ENCODE assay signal across 23 mouse cellular contexts in the genomic region with DNA sequence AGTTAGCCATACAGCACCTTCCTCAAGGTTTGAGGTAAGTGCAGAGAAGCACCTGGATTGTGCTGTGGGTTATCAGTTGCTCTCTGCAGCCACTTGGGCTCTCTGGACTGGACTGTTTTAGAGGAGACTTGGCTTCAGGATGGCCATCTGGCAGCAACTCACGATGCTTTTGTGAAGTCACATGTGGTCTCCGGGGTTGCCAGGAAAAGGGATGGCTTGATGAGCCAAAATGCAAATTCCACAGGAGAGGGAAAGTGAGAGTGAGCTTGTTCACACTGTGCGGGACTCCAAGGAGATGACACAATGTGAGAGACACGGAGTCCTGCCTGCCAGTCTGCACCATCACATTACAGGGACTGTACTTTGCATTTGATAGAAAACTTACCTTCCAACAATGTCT. TPM values are rescaled to one million over a fixed set of nuclear protein-coding genes. Genes with fewer than 3 reads are reported as not detected.
DNase-seq lines count a peak whose midpoint lies in the region; ATAC-seq lines count a peak whose summit lies in the region.
"Had no signal": no experiment of that assay in that cellular context is flagged by ENCODE, and none has a peak within 500 bp of the region (broad histone marks: within the 10 kb centered on the region; RNA-seq: fewer than 3 reads in every experiment).

No protein-coding gene starts in this region.

- H3K36me3 ChIP-seq in hindbrain, embryonic 12.5 days = no peaks in the 10 kb centered on the region
- H3K36me3 ChIP-seq in midbrain, embryonic 16.5 days (ENCODE audit: control insufficient read depth, insufficient read depth, low read length) = no peaks in the 10 kb centered on the region
- H3K36me3 ChIP-seq: embryonic facial prominence, embryonic 10.5 days had no signal

- H3K9me3 ChIP-seq in hindbrain, embryonic 12.5 days (replicated peaks) = no peaks in the 10 kb centered on the region
- H3K9me3 ChIP-seq in midbrain, embryonic 16.5 days (replicated peaks; ENCODE audit: control insufficient read depth, low read length, poor library complexity, severe bottlenecking) = no peaks in the 10 kb centered on the region
- H3K9me3 ChIP-seq: embryonic facial prominence, embryonic 10.5 days had no signal

- H3K27me3 ChIP-seq in hindbrain, embryonic 12.5 days = peaks cover 75% of the 10 kb centered on the region
- H3K27me3 ChIP-seq in midbrain, embryonic 16.5 days (ENCODE audit: control insufficient read depth, insufficient read depth, low read depth, low read length) = peaks cover 53% of the 10 kb centered on the region

- intact Hi-C loops in left cerebral cortex, postnatal 4 days (cut with DNase I) = no loop called here

- 16% methylated on average over 4 of the region's 4 CpGs for WGBS in hindbrain, embryonic 12.5 days
- WGBS in midbrain, embryonic 16.5 days = 27% methylated on average over 4 of the region's 4 CpGs

- ATAC-seq in hindbrain, embryonic 12.5 days (ENCODE audit: low FRiP score) = 0 out of 2 replicates have a peak, but pooled peaks have one; percentile 8
- ATAC-seq in midbrain, embryonic 16.5 days = peak; percentile 64; the same call in 1 of the 2 replicates
- ATAC-seq: CD4-positive, CD25-positive, alpha-beta regulatory T cell, adult 4 months had no signal

- no peak overlapping the region for H3K9ac ChIP-seq in hindbrain, embryonic 12.5 days
- H3K9ac ChIP-seq in midbrain, embryonic 16.5 days (ENCODE audit: low read depth, low read length) = no peak overlapping the region

- H3K4me2 ChIP-seq in hindbrain, embryonic 12.5 days (replicated peaks) = no peak overlapping the region
- H3K4me2 ChIP-seq in midbrain, embryonic 16.5 days (ENCODE audit: low read length) = no peak overlapping the region

- H3K4me3 ChIP-seq in hindbrain, embryonic 12.5 days = no peak overlapping the region
- no peak overlapping the region for H3K4me3 ChIP-seq in midbrain, embryonic 16.5 days (ENCODE audit: low read depth, low read length)
- H3K4me3 ChIP-seq: embryonic facial prominence, embryonic 10.5 days; erythroblast, embryonic 14.5 days had no signal

- H3K4me1 ChIP-seq in hindbrain, embryonic 12.5 days = peaks cover 8% of the 10 kb centered on the region
- no peaks in the 10 kb centered on the region for H3K4me1 ChIP-seq in midbrain, embryonic 16.5 days (ENCODE audit: control insufficient read depth, insufficient read depth, low read length)

- peak; percentile 79 for DNase-seq in left cerebral cortex, postnatal 4 days
- DNase-seq in left cerebral cortex, adult 9 months (ENCODE audit: low spot score in 2 of 2) = no peak
- peak; percentile 9 for DNase-seq in NIH3T3 (ENCODE audit: low read depth)
- no peak for DNase-seq in kidney, postnatal 25 days
- DNase-seq in lung, postnatal 25 days (ENCODE audit: low spot score) = no peak
- DNase-seq: adrenal gland, postnatal 25 days; liver; lung, adult 2 months; right cerebral cortex, postnatal 25 days; thymus, adult 18-20 months had no signal

- H3K27ac ChIP-seq in hindbrain, embryonic 12.5 days = no peak overlapping the region
- H3K27ac ChIP-seq in midbrain, embryonic 16.5 days (ENCODE audit: low read length) = no peak overlapping the region
- H3K27ac ChIP-seq: embryonic facial prominence, embryonic 10.5 days; macrophage had no signal

RNA-seq across cellular contexts. Expression of a gene that starts 7.3 kb away (rescaled TPM):
- total RNA-seq in left cerebral cortex, postnatal 4 days (2021) = not detected
- 43.5 and 50.2 TPM in 2 replicates for polyA plus RNA-seq in hindbrain, embryonic 12.5 days (2016; fragmentation: Nextera tagmentation; extraction: Ambion mirVana)
- polyA plus RNA-seq in midbrain, embryonic 16.5 days (2015; fragmentation: Nextera tagmentation; extraction: Ambion mirVana) = 0.37 and 1.5 TPM in 2 replicates
- total RNA-seq: granulocyte monocyte progenitor cell, adult 5-6 weeks; layer of hippocampus, adult 18-20 months; left cerebral cortex, adult 8-10 months; MEL; monocyte, adult 5-6 weeks; neutrophil, adult 5-6 weeks had no signal
- polyA plus RNA-seq: erythroblast, embryonic 14.5 days; kidney, embryonic 14.5 days; macrophage had no signal

Comparison
In these comparisons a context has a peak if more than half of its experiments do, and no peak if none do; other contexts are left out.
1. DNase-seq: peak in left cerebral cortex, postnatal 4 days (single experiment) and NIH3T3 (single experiment); none in left cerebral cortex, adult 9 months (0 of 2), kidney, postnatal 25 days (0 of 2) and lung, postnatal 25 days (single experiment).
2. RNA of a gene that starts 7.3 kb away (polyA plus RNA-seq): 43.5 to 50.2 TPM in hindbrain, embryonic 12.5 days; 0.37 to 1.5 TPM in midbrain, embryonic 16.5 days; every median in the first group is over 10 times any median in the second.